Mouse (Mus musculus): ENCODE data around the gene Rbm45.

The Rbm45 gene

DNA sequence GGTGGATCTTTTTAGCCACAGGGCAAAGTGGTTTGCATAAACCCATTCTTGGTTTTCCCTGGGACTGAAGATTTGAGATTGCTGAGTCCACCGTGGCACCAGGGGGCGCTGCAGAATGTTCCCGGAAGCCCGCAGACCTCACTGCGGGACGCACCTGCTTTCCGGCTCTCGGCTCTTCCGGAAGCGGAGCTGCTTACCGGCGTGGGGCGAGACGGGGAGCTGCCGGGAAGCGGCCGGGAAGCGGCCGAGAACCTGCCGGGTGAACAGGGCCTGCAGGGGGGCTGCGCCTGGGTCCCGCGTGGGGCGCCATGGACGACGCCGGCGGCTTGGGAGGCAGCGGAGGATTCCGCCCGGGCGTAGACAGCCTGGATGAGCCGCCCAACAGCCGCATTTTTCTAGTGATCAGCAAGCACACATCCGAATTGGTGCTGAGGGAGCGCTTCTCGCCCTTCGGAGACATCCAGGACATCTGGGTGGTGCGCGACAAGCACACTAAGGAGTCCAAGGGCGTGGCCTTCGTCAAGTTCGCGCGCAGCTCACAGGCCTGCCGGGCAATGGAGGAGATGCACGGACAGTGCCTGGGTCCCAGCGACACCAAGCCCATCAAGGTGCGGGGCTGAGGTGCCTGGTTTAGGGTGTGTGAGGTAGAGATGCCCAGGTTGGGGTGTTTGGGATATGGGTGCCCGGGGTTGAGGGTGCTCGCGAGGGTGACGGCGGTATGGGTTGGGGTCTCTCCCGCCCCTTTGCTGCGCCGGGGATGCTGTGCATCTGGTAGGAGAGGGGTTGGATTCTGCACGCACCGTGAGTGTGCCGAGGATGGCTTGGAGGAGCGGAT is at the start of gene Rbm45:
Gene Rbm45 (plus strand): TSS at position 164 of the 835 bp plus-strand sequence.
- DNase-seq (ENCODE audit: low spot score in 2 of 2): peak; percentile 88 to 90

DNA sequence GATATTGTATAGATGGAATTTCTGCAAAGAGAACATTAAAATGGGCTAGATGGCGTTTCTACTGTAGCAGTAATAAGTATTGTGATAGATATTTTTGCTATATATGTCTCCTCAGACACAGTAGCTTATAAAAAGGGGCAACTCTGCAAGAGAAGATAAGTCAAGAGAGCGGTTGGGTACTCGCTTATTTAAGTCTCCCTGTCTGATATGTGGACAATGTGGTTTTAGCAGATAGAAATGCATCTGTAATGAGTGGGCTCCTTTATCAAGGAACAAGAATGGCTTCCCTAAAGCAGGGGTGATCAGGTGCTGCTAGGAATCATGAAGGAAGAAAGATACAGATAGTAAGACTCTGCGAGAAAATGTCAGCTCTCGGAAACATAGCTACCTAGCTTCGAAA is 49.4 kb upstream of the Rbm45 start:
- no peak for DNase-seq (ENCODE audit: low spot score in 2 of 2)

DNA sequence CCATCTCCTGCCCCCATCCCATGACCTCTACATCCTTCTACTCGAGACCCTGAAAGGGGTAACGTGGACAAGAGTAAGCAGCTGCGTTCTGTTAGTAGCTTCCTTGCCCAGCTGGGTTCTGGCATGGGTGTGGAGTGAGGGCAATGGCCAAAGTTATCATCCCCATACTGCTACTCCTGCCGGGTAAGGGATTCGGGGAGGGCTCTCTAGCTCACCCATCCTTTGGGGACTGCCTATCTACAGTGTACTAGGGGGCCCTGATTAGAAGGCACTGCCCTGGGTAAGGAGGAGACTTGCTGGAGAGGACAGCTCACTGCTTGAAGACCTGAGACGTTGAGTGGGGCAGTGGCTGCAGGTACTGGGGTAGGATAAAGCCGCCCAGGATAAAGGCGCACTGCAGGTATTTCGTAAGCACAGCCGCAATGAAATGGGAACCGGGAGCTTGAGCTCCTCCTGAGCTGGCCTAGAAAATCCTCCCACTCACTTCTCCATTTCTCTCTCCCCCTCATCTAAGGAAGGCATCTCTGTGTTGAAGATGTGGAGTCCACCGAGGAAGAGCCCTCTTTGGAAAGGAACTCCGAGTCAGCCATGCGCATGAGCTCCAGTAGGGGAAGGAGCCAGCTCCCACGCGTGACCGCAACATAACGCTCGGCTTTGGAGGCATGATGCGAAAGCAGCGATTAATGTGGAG is 46.5 kb upstream of the Rbm45 start:
- peak; percentile 10 to 15 for DNase-seq (ENCODE audit: low spot score in 2 of 2)

DNA sequence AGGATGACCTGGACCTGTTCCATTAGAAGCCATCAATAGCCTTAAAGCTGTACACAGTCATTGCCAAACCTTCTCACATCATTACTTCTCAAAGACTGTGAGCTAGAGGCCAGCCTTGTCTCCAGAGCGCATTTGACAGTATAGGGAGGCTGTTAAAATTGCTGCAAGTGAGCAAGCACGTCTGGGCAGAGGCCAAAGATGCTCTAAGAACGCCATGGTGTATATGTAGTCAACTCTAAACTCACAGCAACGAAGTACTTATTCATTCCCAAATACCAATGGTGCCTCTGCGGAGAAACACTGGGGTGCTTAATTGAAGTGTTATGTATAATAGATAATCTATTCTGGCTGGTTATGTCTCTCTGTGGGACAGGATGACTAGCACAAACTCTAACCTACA is 45.3 kb upstream of the Rbm45 start:
- no peak for DNase-seq (ENCODE audit: low spot score in 2 of 2)

DNA sequence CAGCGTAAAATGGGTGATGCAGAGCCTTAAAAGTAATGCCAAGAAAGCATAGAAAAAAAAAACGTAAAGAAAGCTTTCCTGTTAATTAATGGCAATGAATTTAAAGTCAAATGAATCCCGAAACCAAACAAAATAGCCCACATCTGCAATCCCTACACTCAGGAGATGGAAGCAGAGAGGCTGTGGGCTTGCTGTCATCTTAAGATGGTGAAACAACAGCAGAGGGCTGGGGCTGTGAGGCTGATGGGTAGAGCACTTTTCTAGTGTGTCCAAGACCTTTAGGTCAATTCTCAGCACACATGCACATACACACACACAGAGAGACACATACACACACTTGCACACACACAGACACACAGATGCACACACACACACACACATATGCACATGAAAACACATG is 43.6 kb upstream of the Rbm45 start:
- DNase-seq (ENCODE audit: low spot score in 2 of 2): no peak

DNA sequence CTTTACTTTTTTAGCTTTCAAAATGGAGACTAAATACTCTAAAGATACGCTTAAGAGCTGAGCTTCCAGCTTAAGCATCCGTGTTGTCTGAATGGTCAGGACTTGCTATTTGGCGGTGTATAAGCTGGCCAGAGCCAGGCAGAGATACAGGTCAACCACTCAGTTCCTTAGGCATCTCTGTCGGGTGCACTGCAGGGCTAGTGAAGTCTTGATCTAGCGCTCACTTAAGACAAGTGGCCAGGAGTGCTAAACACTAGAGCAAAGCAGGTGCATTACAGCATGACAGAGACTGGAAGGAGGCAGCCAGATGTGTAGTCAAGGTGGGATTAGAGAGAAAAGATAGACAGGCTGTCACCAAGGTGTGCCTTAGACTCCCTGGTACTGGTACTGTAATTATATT is 39.7 kb upstream of the Rbm45 start:
- no peak for DNase-seq (ENCODE audit: low spot score in 2 of 2)

DNA sequence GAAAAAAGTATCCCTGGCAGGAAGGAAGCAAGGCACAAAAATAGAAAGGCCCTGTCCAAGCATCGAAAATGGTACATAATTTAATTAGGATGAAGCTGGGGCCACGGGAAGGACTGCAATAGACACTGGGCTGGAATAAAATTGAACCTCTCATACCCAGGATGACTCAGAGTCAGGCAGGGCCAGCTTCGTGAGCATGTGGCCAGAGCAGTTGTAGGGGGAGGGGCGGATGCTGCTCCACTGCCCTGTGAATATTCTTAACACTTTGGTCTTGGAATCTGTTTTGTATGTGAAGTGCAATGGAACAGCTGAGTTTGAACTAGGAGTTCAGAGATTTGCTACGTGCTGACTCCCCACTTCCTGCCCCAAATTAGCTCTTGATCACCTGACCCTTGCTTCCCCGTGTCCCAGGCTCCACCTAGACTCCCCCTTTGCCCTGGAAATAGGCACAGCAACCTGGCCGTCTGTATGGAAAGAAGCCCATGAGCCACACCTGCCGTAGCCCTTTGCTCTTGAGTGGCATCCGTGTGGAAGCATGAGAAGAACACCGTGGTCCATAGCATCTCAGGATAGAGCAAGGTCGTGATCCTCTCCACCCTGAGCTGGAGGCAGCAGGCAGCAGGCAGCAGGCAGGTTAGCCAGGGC is 37.5 kb upstream of the Rbm45 start:
- DNase-seq (ENCODE audit: low spot score in 2 of 2): no peak

DNA sequence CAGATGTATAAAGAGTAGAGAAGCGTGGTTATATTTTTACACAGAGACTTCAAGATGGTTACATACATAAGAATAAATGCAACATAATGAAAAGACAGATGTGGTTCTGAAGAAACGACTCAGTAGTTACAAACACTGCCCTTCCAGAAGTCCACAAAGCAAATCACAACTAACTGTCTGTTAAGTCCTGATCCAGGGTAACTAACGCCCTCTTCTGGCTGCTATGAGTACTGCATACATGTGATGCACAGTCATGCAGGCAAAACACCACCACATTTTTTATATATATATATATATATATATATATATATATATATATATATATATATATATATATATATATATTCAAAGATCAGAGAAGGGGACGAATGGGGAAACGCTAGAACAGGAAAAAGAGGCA is 35.2 kb upstream of the Rbm45 start:
- DNase-seq (ENCODE audit: low spot score in 2 of 2): no peak

DNA sequence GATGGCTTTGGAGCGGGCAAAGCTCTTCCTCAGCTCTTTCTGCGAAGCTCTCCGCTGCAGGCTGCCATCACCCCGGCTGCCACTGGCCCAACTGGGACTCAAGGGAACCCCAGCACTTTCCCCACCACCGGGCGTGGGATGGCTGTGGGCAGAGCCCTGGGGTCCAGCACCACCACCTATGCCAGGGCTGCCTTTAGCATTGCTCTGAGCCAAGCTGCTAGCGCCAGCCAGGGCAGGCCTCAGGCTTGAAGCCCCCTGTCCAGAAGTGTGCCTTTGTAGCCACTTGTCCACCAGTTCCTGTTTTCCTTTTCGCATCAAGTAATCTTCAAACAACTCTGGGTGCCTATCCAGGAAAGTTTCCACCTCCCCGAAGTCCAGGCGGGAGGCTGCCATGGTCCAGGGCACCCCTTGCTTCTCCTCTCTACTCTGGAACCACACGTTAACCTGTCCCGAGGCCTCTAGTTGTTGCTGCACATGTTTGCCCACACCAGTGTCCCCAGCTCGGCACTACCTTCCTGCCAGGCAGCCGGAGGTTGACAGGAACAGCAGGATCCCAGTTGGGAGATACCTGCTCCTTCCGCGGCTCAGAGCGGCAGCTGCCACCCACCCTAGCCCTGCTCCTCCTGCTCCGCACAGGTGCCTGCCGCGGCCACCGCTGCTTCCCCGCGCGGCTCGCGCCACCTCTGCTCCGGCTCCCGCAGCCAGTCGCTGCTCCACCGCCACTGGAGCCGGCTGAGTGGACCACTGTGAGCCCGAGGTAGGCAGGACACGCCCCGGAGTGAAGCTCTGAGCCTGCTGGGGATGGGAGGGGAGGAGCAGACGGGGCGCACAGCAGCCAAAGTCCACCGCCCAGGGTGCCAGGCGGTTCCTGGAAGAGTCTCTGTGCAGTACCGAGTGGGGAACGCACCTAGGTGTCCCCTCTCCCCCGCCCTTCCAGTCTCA is 31.3 kb upstream of the Rbm45 start, which contains the start of gene Pde11a:
Gene Pde11a (minus strand): TSS at position 560 of the 942 bp plus-strand sequence.
- DNase-seq (ENCODE audit: low spot score in 2 of 2): peak; percentile 4

DNA sequence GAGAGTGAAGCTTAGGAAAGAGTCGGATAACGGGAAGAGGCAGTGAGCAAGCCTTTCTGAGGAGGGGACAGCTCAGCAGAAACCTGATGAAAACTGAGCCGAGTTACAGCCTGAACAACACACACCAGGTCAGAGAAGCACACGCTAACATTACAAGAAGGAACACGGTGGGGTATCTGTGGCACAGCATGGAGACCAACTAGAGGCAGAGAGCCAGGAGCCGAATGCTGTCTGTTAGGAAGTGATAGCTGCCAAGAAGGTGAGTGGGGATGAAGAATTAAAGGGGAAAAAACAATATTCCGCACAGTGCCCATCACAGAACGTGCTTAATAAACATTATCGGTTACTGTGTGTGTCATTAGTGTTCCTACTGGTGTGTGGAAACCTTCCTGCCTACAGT is 27.6 kb upstream of the Rbm45 start:
- no peak for DNase-seq (ENCODE audit: low spot score in 2 of 2)

DNA sequence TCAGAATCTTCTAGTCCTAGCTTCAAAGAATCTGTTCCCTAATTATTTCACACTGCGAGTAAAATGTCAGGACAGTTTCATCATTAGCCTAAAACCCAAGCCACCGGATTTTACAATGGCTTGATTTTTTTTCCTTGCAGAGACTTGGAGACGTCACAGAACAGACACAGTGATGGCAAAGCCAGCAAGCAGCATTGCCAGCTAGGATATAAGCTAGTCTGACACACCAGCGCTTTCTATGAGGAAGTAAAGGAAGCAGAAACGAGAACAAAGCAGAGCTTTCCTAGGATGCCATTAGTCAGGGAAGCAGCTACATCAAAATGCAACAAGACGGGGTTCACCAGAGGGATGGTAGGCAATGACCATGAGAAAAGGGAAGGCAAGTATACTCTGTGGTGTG is 21.9 kb upstream of the Rbm45 start:
- no peak for DNase-seq (ENCODE audit: low spot score in 2 of 2)

DNA sequence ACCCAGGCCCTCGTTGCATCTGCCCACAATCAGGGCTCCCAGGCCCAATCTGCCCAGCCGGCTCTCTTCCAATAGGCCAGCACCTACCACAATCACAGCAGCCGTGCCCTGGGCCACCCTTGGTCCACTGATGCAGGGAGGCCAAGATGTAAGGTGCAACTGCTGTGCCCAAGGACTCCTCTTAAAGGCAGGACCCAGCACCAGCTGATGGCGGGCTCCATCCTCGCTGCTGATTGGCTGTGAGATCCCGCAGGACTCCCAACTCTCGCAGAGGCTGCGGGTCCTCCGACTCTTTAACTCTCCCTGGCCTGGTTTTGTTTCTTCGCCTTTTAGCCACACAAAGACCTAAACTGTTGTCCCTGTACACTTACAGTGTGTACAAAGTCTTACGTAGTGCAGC is 9.6 kb upstream of the Rbm45 start, which contains the start of gene Cyct:
Gene Cyct (minus strand): TSS at position 225 of the 400 bp plus-strand sequence.
- DNase-seq (ENCODE audit: low spot score in 2 of 2): no peak

DNA sequence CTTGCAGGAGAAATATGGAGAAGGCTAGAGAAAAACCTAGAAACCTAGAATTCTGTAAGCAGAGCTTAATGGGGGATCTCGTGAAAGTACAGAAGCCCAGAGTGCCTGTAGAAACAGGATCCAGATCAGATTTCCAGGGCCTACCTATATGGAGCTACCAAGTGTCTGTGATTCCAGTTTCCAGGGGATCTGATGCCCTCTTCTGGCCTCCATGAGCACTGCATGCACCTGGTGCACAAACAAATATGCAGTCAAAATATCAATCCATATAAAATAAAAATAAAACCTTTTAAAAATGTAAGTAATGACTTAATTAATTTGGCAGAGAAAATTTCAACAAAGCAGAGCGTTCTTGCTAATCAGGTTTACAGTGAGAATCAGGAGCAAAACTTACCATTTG is 7.7 kb upstream of the Rbm45 start:
- peak in 1 of 2 experiments; percentile 4 for DNase-seq (ENCODE audit: low spot score in 2 of 2)

DNA sequence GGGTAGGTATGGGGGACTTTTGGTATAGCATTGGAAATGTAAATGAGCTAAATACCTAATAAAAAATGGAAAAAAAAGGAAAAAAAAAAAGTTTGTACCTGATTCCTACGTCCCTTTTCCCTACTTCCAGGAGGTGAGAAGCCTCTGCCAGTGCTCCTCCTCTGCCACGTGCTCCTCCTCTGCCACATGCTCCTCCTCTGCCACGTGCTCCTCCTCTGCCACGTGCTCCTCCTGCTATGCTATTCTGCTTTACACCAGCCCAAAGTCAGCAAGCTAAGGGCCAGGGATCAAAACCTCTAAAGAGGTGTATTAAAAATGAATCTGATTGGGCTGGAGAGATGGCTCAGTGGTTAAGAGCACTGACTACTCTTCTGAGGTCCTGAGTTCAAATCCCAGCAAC is 4.0 kb upstream of the Rbm45 start:
- DNase-seq (ENCODE audit: low spot score in 2 of 2): no peak

DNA sequence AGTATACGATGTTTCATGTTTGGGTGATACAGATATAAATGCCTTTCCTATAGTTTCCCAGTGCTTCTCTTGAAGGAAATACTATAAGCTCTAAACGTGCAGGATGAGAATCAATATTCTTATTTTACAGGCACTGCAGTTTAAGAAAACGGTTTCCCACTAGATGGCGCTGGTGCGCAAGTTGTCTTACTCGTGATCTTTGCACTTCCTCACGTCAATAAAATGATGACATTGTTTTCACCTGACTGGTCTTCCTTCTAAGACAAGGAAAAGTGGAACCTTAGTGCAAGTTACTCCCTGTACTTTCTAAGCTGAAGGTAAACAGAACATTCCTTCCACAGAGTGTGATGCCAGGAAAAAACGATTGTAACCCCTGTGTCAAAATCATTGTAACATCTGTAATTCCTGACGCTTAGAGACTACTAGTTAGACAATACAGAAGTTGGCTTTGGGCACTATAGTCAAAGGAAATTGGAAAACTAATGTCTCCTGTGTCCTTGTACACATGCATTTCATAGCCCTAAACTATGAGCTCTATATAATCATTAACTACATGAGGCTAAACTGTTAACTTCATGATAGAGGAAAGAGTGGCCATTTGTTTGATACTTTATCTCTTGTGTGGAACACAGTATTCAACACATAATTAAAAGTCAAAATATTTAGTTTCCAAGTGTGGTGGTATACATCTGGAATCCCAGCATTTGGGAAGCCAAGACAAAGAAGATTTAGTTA is 2.4 kb upstream of the Rbm45 start:
- peak; percentile 77 to 84 for DNase-seq (ENCODE audit: low spot score in 2 of 2)

DNA sequence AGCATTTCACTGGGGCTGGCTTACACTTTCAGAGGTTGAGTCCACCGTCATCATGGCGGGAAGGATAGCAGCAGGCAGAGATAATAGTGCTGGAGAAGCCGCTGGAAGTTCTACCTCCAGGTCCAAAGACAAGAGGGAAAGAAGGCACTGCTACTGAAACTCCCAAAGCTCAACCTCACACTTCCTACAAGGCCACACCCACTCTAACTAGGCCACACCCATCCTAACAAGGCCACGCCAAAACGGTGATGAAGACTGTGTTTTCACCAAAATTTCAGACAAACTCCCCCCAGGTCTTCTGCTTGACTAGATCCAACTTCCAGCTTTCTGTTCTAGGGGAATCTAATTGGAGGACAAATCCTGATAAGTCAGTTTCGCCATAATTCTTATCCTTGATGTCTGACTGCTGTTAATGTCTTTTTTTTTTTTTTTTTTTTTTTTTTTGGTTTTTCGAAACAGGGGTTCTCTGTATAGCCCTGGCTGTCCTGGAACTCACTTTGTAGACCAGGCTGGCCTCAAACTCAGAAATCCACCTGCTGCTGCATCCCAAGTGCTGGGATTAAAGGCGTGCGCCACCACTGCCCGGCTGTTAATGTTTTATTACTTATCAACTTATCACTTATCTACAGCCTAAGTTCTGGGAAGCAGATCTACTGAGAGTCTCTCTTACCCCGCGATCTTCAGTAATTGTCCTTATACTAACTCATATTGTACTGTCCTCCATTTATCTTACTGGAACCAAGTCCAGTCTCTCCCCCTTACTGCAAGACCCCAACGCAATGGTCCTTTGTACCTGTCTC is 723 bp upstream of the Rbm45 start:
- DNase-seq (ENCODE audit: low spot score in 2 of 2): no peak

DNA sequence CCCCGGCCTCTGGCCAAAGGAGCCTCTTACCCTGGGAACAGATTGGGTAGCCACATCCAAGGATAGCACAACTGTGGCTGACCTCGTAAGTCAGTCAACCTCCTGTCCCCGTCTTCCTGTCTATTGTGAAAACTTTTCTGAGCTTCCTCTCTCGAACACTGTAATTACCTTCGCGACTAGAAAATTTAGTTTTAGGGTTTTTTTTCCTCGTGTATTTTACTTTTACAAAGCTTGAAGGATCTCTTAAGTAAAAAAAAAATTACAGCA is 805 bp downstream of the Rbm45 start:
- no peak for DNase-seq (ENCODE audit: low spot score in 2 of 2)

DNA sequence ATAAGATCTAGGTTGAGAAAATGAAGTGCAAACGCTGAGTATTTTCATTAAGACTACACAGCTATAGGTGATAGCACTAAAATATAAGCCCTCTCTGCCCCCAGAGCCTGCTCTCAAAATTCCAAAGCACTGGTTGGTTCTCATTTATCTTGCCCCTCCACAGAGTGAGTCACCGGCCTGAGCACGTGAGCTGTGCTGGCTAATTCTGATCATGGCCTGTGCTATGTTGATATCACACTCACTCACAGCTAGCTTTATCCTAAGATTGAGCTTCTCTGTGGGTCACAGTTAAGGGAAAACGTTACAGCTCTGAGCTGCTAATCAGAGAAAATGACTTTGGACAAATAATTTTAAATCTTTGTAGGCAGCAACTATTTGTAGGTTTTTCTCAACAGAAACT is 2.5 kb downstream of the Rbm45 start:
- DNase-seq (ENCODE audit: low spot score in 2 of 2): no peak

DNA sequence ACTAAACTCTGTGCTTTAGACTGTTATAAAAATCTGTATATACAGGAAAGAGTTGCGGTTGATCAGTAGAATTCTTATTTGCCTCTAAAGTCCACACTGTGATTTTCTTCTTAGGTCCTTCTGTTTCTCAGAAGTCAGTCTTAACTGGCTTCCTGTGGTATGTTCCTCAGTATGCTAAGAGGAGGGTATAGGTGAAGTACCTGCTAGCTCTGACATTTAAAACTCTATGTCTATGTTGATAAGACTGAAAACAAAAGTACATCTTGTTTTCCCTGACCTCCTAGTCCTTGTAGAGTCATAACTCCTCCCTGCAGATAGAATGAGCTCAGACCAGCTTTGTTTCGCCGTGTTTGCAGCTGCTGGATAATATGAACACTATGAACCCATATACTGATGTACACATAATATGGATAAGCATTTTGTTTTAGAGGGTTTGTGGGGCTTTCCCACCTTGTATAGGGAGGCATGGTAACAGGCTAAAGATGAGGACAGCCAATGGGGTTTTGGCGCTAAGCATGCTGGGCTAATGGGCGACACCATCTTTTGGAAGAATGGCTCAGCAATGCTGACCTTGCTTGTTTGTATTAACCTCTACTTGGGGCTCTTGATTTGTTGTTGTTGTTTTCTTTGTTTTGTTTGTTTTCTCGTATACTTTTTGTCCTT is 4.9 kb downstream of the Rbm45 start:
- no peak for DNase-seq (ENCODE audit: low spot score in 2 of 2)

DNA sequence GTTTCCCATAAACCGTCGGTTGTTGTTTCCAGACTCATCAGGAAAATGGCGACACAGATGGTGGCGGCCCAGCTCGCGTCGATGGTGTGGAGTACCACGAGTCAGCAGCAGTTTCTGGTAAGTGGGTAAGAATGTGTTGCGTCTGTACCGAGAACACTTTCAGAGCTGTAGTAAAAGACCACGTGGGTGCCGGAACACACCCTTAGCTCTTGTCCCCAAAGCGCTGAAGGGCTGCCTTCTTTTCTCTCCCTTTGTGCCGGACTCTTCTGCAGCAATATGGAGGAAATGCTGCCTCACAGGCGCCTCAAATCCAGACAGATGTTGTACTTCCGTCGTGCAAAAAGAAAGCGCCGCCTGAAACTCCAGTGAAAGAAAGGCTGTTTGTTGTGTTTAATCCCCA is 8.9 kb downstream of the Rbm45 start:
- no peak for DNase-seq (ENCODE audit: low spot score in 2 of 2)

Data from frontal cortex, postnatal 36 days (tissue).